Mouse (Mus musculus) left cerebral cortex, adult 9 months (tissue): ENCODE measurements around the gene Selenow.

Experiments used
- DNase-seq, 2 experiments: peaks; one replicate each; pipeline ENCODE4 v3.0.0; 2022; ENCODE audit warnings: low spot score in 2 of 2

Selenow gene

DNA sequence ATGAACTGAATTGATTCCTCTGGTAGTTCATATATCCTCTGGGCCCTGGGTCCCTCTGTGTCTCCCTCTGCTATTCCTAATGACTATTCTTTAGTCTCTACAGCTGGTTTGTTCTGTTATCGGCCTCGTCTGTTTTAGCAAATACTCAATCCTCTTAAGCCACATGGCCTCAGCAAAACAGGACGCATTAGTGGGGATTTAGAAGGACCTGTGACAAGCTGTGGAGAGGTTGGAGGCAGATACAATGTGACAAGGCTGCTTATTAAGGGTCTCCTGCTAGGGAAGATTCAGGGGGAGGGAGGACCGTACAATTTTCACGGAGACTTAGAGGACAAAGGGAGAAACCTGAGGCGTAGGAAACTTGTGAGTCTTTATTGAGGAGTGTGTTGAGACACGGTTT is 16.3 kb downstream of the Selenow start:
- no peak for DNase-seq

- no peak for DNase-seq
Observed at GRCm38 (mm10) chr7:15901366-15902048, 20.7 kb downstream of the Selenow start.

- no peak for DNase-seq
Observed at GRCm38 (mm10) chr7:15894251-15894650, 28.0 kb downstream of the Selenow start.

- no peak for DNase-seq
Observed at GRCm38 (mm10) chr7:15884127-15884526, 38.1 kb downstream of the Selenow start.

GRCm38 (mm10) chr7:15882317-15882716 is 39.9 kb downstream of the Selenow start, which contains the start of gene Crxos:
TSS of gene Crxos (plus strand) at chr7:15882617.
- no peak for DNase-seq

- no peak for DNase-seq
Observed at GRCm38 (mm10) chr7:15881831-15882230, 40.4 kb downstream of the Selenow start.

DNA sequence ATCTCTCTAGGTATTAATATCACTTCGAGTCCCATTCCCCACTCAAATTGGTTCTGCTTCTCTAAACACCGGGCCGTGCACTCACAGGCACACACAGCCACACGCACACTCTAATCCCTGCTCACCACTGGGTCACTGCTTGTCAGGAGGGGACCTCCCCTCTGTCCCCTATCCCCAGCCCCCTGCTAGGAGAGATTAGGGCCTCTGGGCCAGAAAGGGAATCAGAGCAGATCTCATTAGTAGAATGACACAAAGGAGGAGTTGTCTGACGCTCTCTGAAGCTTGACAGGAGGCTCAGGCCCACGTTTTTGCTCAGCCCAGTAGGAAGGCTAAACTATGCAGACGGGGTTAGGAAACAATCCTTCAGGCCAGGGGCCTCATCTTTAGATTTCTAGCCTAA is 40.8 kb downstream of the Selenow start:
- no peak for DNase-seq

- no peak for DNase-seq
Observed at GRCm38 (mm10) chr7:15879756-15880155, 42.4 kb downstream of the Selenow start, which contains the start of gene Crx. TSS of gene Crx (minus strand) at chr7:15879968.
